Mouse (Mus musculus) heart, postnatal 25 days (tissue): ENCODE data around the gene Sct. TPM values are rescaled to one million over a fixed set of nuclear protein-coding genes. Genes with fewer than 3 reads are reported as not detected.
"Not testable (repeated sequence)": the region's sequence is repeated elsewhere in the genome, so short reads cannot be mapped to it uniquely, and the experiment has no call there.

ENCODE experiments used
- DNase-seq: peaks from one replicate; pipeline ENCODE4 v3.0.0; 2022; ENCODE audit warnings: low spot score
- intact Hi-C: fragments of 180-260 bp; cut with DNase I; formaldehyde crosslinking; loops from one replicate; pipeline ENCODE4 v1.15.1; 2025
- total RNA-seq, 2 experiments: library from RNA; stranded (reverse); gene quantifications; 2 replicates each; pipeline ENCODE4 v1.2.3; 2021

Gene Sct
- total RNA-seq, 2 experiments from 2014 or later, result not detected

DNA sequence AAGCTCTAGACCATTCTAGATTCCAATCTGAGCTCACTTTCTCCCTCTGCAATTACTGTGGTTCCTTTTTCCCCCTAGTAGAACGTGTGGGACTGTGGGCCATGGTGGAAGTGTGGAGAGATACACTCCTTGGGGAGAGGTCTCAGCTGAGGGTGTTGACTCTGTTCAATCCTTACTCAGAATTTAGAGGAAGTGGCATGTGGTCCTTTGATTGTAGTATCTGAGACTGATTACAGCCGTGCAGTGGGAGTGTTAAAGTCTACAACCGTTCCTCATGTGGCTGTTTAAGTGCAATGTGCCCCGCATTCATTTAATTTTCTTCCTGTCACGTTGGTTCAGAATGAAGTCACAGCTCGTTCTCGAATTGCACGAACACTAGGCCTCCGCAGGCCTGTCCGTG is 22.8 kb downstream of the Sct start:
- DNase-seq, result no peak
- intact Hi-C loops, result no loop called here

DNA sequence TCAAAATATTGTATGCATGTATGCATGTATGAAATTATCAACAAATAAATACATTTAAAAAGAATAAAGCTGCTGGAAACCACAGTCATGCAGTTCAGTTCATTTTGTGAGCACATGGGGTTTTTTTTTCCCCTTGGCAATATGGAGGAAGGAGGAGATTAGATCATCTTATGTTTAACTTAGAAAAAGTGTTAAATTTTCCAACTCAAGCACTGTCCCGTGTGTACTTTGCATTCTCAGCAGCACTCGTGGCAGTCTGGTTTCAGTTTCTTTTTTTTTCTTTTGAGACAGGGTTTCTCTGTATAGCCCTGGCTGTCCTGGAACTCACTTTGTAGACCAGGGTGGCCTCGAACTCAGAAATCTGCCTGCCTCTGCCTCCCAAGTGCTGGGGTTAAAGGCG is 28.4 kb downstream of the Sct start:
- DNase-seq, intact Hi-C loops: not testable (repeated sequence)

- DNase-seq, result no peak
- intact Hi-C loops, result no loop called here
Observed at GRCm38 (mm10) chr7:141231551-141231950, 47.4 kb downstream of the Sct start.

DNA sequence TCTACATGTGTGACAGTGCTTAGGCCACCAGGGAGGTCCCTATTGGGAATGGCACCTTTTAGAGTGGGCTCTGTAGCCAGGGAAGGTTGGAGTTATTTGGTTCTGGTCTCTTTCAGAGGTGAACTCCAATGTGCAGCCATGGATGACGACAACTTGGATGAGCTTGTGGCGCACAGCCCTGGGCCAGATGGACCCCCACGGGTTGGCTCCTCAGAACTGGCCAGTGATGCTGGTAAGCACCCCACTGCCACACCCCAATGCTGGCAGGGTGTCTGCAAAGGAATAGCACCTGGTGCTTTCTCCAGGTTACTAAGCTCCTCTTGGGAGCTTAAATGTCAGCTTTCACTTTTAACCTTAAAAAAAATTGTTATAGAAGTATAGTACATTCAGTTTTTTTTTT is 47.8 kb downstream of the Sct start:
- intact Hi-C loops, result no loop called here
- DNase-seq, result no peak

DNA sequence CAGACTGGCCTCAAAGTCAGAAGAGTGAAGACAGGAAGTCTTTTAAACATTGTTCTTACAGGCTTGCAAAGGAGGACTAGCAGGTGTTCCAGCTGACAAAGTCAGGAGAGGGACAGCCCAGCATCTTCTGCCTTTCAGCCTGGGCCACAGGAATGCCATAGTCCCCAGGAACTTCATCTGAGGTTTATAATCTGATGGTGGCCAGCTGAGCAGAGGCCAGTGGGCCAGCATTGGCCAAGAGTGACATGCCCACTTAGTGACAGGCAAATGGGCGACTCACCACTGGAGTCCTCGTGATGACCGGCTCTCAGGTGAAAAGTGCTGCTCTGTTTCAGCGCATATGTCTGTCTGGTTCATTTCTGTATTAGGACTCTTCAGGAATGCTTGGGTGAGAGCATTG is 48.4 kb downstream of the Sct start:
- no peak for DNase-seq
- intact Hi-C loops, result no loop called here

GRCm38 (mm10) chr7:141229702-141230101 is 49.2 kb downstream of the Sct start:
- intact Hi-C loops, result no loop called here
- no peak for DNase-seq

Other genes starting within 250 kb of the Sct start
- gene B4galnt4, start 218.0 kb downstream of the Sct start, total RNA-seq, result under 1 TPM in 1 of 2 experiments, not detected in 1; 0.08 TPM
- gene Pkp3, start 200.9 kb downstream of the Sct start, total RNA-seq, result under 1 TPM in 1 of 2 experiments, not detected in 1; 0.31 TPM
- gene Sigirr, start 178.6 kb downstream of the Sct start, total RNA-seq, result 1 to 10 TPM; 4.8 to 7.7 TPM
- gene Ano9, start 161.3 kb downstream of the Sct start, total RNA-seq, result under 1 TPM in 1 of 2 experiments, not detected in 1; 0.08 TPM
- 10 to 100 TPM; 32.1 to 33.4 TPM for gene Ptdss2, start 156.8 kb downstream of the Sct start, total RNA-seq
- 10 to 100 TPM; 65.7 to 69.9 TPM for gene Rnh1, start 106.3 kb downstream of the Sct start, total RNA-seq
- 100 to 1,000 TPM; 106 to 112 TPM for gene Hras, start 85.1 kb downstream of the Sct start, total RNA-seq
- gene Lrrc56, start 85.0 kb downstream of the Sct start, total RNA-seq, result 1 to 10 TPM; 3.2 to 4.7 TPM
- gene Lmntd2, start 65.1 kb downstream of the Sct start, total RNA-seq, result not detected
- gene Rassf7, start 63.3 kb downstream of the Sct start, total RNA-seq, result under 1 TPM; 0.62 to 0.64 TPM
- 10 to 100 TPM; 29.8 to 31.6 TPM for gene Phrf1, start 50.3 kb downstream of the Sct start, total RNA-seq
- gene Irf7, start 12.7 kb downstream of the Sct start, total RNA-seq, result 1 to 10 TPM; 3.4 to 3.6 TPM
- not detected for gene Cdhr5, start 2.3 kb downstream of the Sct start, total RNA-seq
- gene Drd4, start 12.9 kb upstream of the Sct start, total RNA-seq, result not detected
- 10 to 100 TPM; 16.4 to 17.1 TPM for gene Deaf1, start 48.6 kb upstream of the Sct start, total RNA-seq
- 10 to 100 TPM; 13.5 to 13.9 TPM for gene Tmem80, start 48.6 kb upstream of the Sct start, total RNA-seq
- gene Eps8l2, start 59.7 kb upstream of the Sct start, total RNA-seq, result 1 to 10 TPM; 3.2 to 4.3 TPM
- gene Taldo1, start 113.1 kb upstream of the Sct start, total RNA-seq, result 100 to 1,000 TPM; 124 to 126 TPM
- 10 to 100 TPM; 13.8 to 14.2 TPM for gene Gatd1, start 135.0 kb upstream of the Sct start, total RNA-seq
- gene Cend1, start 150.4 kb upstream of the Sct start, total RNA-seq, result under 1 TPM; 0.75 to 0.84 TPM
- gene Slc25a22, start 158.8 kb upstream of the Sct start, total RNA-seq, result 10 to 100 TPM; 58.8 to 72.6 TPM
- gene Pidd1, start 164.9 kb upstream of the Sct start, total RNA-seq, result under 1 TPM; 0.39 to 0.86 TPM
- 100 to 1,000 TPM; 862 to 950 TPM for gene Rplp2, start 168.2 kb upstream of the Sct start, total RNA-seq
- 100 to 1,000 TPM; 409 to 426 TPM for gene Pnpla2, start 176.1 kb upstream of the Sct start, total RNA-seq
- gene Cracr2b, start 182.0 kb upstream of the Sct start, total RNA-seq, result 10 to 100 TPM; 19.7 to 23.1 TPM
- gene Cd151, start 188.3 kb upstream of the Sct start, total RNA-seq, result 100 to 1,000 TPM; 280 TPM
- gene Polr2l, start 196.0 kb upstream of the Sct start, total RNA-seq, result 10 to 100 TPM; 74.3 to 74.7 TPM
- gene Tspan4, start 196.1 kb upstream of the Sct start, total RNA-seq, result 10 to 100 TPM; 17.5 to 39.0 TPM